Mouse (Mus musculus): ENCODE results near the gene Srgap2.

Gene Srgap2

GRCm38 (mm10) chr1:131345422-131346419 lies 181.4 kb downstream of the Srgap2 start:
- DNase-seq (ENCODE audit: low spot score in 2 of 2): no peak

- no peak for DNase-seq (ENCODE audit: low spot score in 2 of 2)
Observed at GRCm38 (mm10) chr1:131344691-131345090, 182.5 kb downstream of the Srgap2 start.

GRCm38 (mm10) chr1:131336017-131336416 lies 191.1 kb downstream of the Srgap2 start:
- DNase-seq (ENCODE audit: low spot score in 2 of 2): no peak

- DNase-seq (ENCODE audit: low spot score in 2 of 2): no peak
Observed at GRCm38 (mm10) chr1:131335604-131336003, 191.5 kb downstream of the Srgap2 start.

- no peak for DNase-seq (ENCODE audit: low spot score in 2 of 2)
Observed at GRCm38 (mm10) chr1:131331180-131331579, 196.0 kb downstream of the Srgap2 start.

- peak; percentile 17 to 62 for DNase-seq (ENCODE audit: low spot score in 2 of 2)
Observed at GRCm38 (mm10) chr1:131329093-131329492, 198.1 kb downstream of the Srgap2 start.

GRCm38 (mm10) chr1:131327167-131327566 lies 200.0 kb downstream of the Srgap2 start:
- no peak for DNase-seq (ENCODE audit: low spot score in 2 of 2)

- DNase-seq (ENCODE audit: low spot score in 2 of 2): no peak
Observed at GRCm38 (mm10) chr1:131324816-131325463, 202.2 kb downstream of the Srgap2 start.

- DNase-seq (ENCODE audit: low spot score in 2 of 2): no peak
Observed at GRCm38 (mm10) chr1:131319598-131320330, 207.4 kb downstream of the Srgap2 start.

GRCm38 (mm10) chr1:131318397-131318796 lies 208.8 kb downstream of the Srgap2 start:
- DNase-seq (ENCODE audit: low spot score in 2 of 2): no peak

- DNase-seq (ENCODE audit: low spot score in 2 of 2): no peak
Observed at GRCm38 (mm10) chr1:131317625-131318024, 209.5 kb downstream of the Srgap2 start.

- no peak for DNase-seq (ENCODE audit: low spot score in 2 of 2)
Observed at GRCm38 (mm10) chr1:131311284-131311683, 215.9 kb downstream of the Srgap2 start.

- DNase-seq (ENCODE audit: low spot score in 2 of 2): no peak
Observed at GRCm38 (mm10) chr1:131310237-131310818, 216.8 kb downstream of the Srgap2 start.

GRCm38 (mm10) chr1:131300750-131301149 lies 226.4 kb downstream of the Srgap2 start:
- DNase-seq (ENCODE audit: low spot score in 2 of 2): peak in 1 of 2 experiments; percentile 5

- DNase-seq (ENCODE audit: low spot score in 2 of 2): peak in 1 of 2 experiments; percentile 7
Observed at GRCm38 (mm10) chr1:131299788-131300187, 227.4 kb downstream of the Srgap2 start.

GRCm38 (mm10) chr1:131299240-131299639 lies 227.9 kb downstream of the Srgap2 start:
- peak in 1 of 2 experiments; percentile 2 for DNase-seq (ENCODE audit: low spot score in 2 of 2)

- DNase-seq (ENCODE audit: low spot score in 2 of 2): no peak
Observed at GRCm38 (mm10) chr1:131298171-131298570, 229.0 kb downstream of the Srgap2 start.

GRCm38 (mm10) chr1:131296726-131297125 lies 230.4 kb downstream of the Srgap2 start:
- DNase-seq (ENCODE audit: low spot score in 2 of 2): no peak

GRCm38 (mm10) chr1:131295200-131295599 lies 232.0 kb downstream of the Srgap2 start:
- no peak for DNase-seq (ENCODE audit: low spot score in 2 of 2)

GRCm38 (mm10) chr1:131293922-131294250 lies 233.3 kb downstream of the Srgap2 start:
- no peak for DNase-seq (ENCODE audit: low spot score in 2 of 2)

GRCm38 (mm10) chr1:131293221-131293921 lies 233.8 kb downstream of the Srgap2 start:
- DNase-seq (ENCODE audit: low spot score in 2 of 2): no peak
